ENCODE assay signal across 21 mouse cellular contexts in genomic region chr8:86833937-86834336, GRCm38 (mm10).
"Had no signal": no experiment of that assay in that cellular context is flagged by ENCODE, and none has a peak within 500 bp of the region (broad histone marks: within the 10 kb centered on the region; RNA-seq: fewer than 3 reads in every experiment).

No protein-coding gene starts in this region.

- H3K4me3 ChIP-seq: kidney, embryonic 15.5 days; left cerebral cortex, adult 2 months; liver, embryonic 15.5 days; midbrain, embryonic 12.5 days; myocyte; neural tube, embryonic 13.5 days; stomach, embryonic 15.5 days had no signal

- H3K4me2 ChIP-seq: kidney, embryonic 15.5 days; liver, embryonic 15.5 days; midbrain, embryonic 12.5 days; neural tube, embryonic 13.5 days; stomach, embryonic 15.5 days had no signal

- H3K27me3 ChIP-seq: kidney, embryonic 15.5 days; liver, embryonic 15.5 days; midbrain, embryonic 12.5 days; neural tube, embryonic 13.5 days; stomach, embryonic 15.5 days had no signal

- H3K27ac ChIP-seq: kidney, embryonic 15.5 days; left cerebral cortex, adult 2 months; liver, embryonic 15.5 days; midbrain, embryonic 12.5 days; neural tube, embryonic 13.5 days; stomach, embryonic 15.5 days had no signal

- H3K36me3 ChIP-seq: liver, embryonic 15.5 days; neural tube, embryonic 13.5 days; stomach, embryonic 15.5 days had no signal

- DNase-seq: kidney, adult 11 months; kidney, adult 8-10 months; kidney, postnatal 10 days; kidney, postnatal 36 days; layer of hippocampus, postnatal 36 days; lung, adult 2 months; lung, postnatal 14 days; lung, postnatal 4 days; retina, postnatal 1 day; right cerebral cortex, postnatal 25 days; spleen, adult 18-20 months; thymus, adult 18-20 months; thymus, postnatal 36 days had no signal

- ATAC-seq: midbrain, embryonic 16.5 days had no signal

- H3K9ac ChIP-seq: kidney, embryonic 15.5 days; liver, embryonic 15.5 days; midbrain, embryonic 12.5 days; neural tube, embryonic 13.5 days; stomach, embryonic 15.5 days had no signal

- H3K9me3 ChIP-seq: kidney, embryonic 15.5 days; liver, embryonic 15.5 days; midbrain, embryonic 12.5 days; neural tube, embryonic 13.5 days; stomach, embryonic 15.5 days had no signal

- H3K4me1 ChIP-seq: kidney, embryonic 15.5 days; liver, embryonic 15.5 days; midbrain, embryonic 12.5 days; neural tube, embryonic 13.5 days; stomach, embryonic 15.5 days had no signal
